Mouse (Mus musculus) MEL (cell line): ENCODE results near the gene Serinc5. TPM values are rescaled to one million over a fixed set of nuclear protein-coding genes. Genes with fewer than 3 reads are reported as not detected.

Source experiments
- DNase-seq: peaks from one replicate; pipeline ENCODE4 v3.0.0; 2011; ENCODE audit warnings: low read depth, low spot score
- H3K27ac ChIP-seq: 2 replicates; pipeline ENCODE4 v1.5.1; 2012; ENCODE audit warnings: low read depth, mild to moderate bottlenecking, control low read depth, low read length, moderate library complexity; ENCODE audit not compliant: control insufficient read depth
- H3K27me3 ChIP-seq, 2 experiments: fragments of 150-350 bp in 1 of 2; sonication (generic) in 1 of 2; 2 replicates each; pipeline ENCODE4 v1.6.1; 2012; ENCODE audit warnings: low read length in 2 of 2, mild to moderate bottlenecking in 2 of 2, improper control_type of control experiment in 1 of 2, moderate library complexity in 1 of 2; ENCODE audit not compliant: insufficient read depth in 2 of 2, control insufficient read depth in 1 of 2
- H3K36me3 ChIP-seq, 2 experiments: 2 replicates each; pipeline ENCODE4 v1.6.1; 2012 to 2014; ENCODE audit warnings: low read length in 2 of 2, improper control_type of control experiment in 1 of 2, inconsistent platforms in 1 of 2, mild to moderate bottlenecking in 1 of 2; ENCODE audit not compliant: insufficient read depth in 2 of 2, control insufficient read depth in 1 of 2
- H3K4me1 ChIP-seq, 2 experiments: fragments of 150-350 bp in 1 of 2; sonication (generic) in 1 of 2; 2 replicates each; pipeline ENCODE4 v1.6.1; 2012; ENCODE audit warnings: low read length in 2 of 2, improper control_type of control experiment in 1 of 2, mild to moderate bottlenecking in 1 of 2; ENCODE audit not compliant: insufficient read depth in 2 of 2, control insufficient read depth in 1 of 2
- H3K4me3 ChIP-seq, 2 experiments: fragments of 150-350 bp in 1 of 2; sonication (generic) in 1 of 2; 2 replicates each; pipeline ENCODE4 v1.5.1; 2012; ENCODE audit warnings: low read depth in 2 of 2, low read length in 2 of 2, mild to moderate bottlenecking in 2 of 2, moderate library complexity in 2 of 2, control low read depth in 1 of 2, improper control_type of control experiment in 1 of 2; ENCODE audit not compliant: control insufficient read depth in 1 of 2, insufficient read depth in 1 of 2
- H3K79me2 ChIP-seq: 2 replicates; pipeline ENCODE4 v1.6.1; 2012; ENCODE audit warnings: mild to moderate bottlenecking, low read length, moderate library complexity; ENCODE audit not compliant: control insufficient read depth, poor library complexity, insufficient read depth
- H3K9ac ChIP-seq: 2 replicates; pipeline ENCODE4 v1.6.1; 2012; ENCODE audit warnings: low read depth, mild to moderate bottlenecking, control low read depth, low read length, moderate library complexity; ENCODE audit not compliant: control insufficient read depth, poor library complexity, severe bottlenecking
- H3K9me3 ChIP-seq: fragments of 150-350 bp; sonication (generic); replicated peaks from 2 replicates; pipeline ENCODE4 v1.6.1; 2012; ENCODE audit warnings: mild to moderate bottlenecking, low read length, improper control_type of control experiment, moderate library complexity; ENCODE audit not compliant: insufficient read depth
- CHD1 ChIP-seq: IDR thresholded peaks from 2 replicates; pipeline ENCODE4 v1.6.1; 2012; ENCODE audit warnings: low read depth, mild to moderate bottlenecking, inconsistent platforms, low read length, improper control_type of control experiment
- CHD2 ChIP-seq: IDR thresholded peaks from 2 replicates; pipeline ENCODE4 v1.6.1; 2011; ENCODE audit warnings: low read length, improper control_type of control experiment
- ELF1 ChIP-seq: IDR thresholded peaks from 2 replicates; pipeline ENCODE4 v1.6.1; 2014; ENCODE audit warnings: low read depth, mild to moderate bottlenecking, inconsistent platforms, low read length, improper control_type of control experiment, moderate library complexity
- EP300 ChIP-seq, 2 experiments: IDR thresholded peaks; 2 replicates each; pipeline ENCODE4 v1.6.1; 2011; ENCODE audit warnings: improper control_type of control experiment in 2 of 2, low read length in 2 of 2, low read depth in 1 of 2, mild to moderate bottlenecking in 1 of 2
- GABPA ChIP-seq: IDR thresholded peaks from 2 replicates; pipeline ENCODE4 v1.6.1; 2012; ENCODE audit warnings: low read depth, mild to moderate bottlenecking, inconsistent platforms, low read length, improper control_type of control experiment, moderate library complexity
- JUND ChIP-seq: IDR thresholded peaks from 2 replicates; pipeline ENCODE4 v1.6.1; 2011; ENCODE audit warnings: low read depth, mild to moderate bottlenecking, improper control_type of control experiment, low read length
- MAFK ChIP-seq: IDR thresholded peaks from 2 replicates; pipeline ENCODE4 v1.6.1; 2011; ENCODE audit warnings: low read depth, mild to moderate bottlenecking, low read length, improper control_type of control experiment, borderline replicate concordance
- MEF2A ChIP-seq: IDR thresholded peaks from 2 replicates; pipeline ENCODE4 v1.6.1; 2014; ENCODE audit warnings: low read depth, mild to moderate bottlenecking, inconsistent platforms, low read length, improper control_type of control experiment; ENCODE audit not compliant: poor library complexity, insufficient replicate concordance, severe bottlenecking; ENCODE audit errors: extremely low read depth
- MYB ChIP-seq: IDR thresholded peaks from 2 replicates; pipeline ENCODE4 v1.6.1; 2011; ENCODE audit warnings: mild to moderate bottlenecking, low read depth, low read length, improper control_type of control experiment
- NRF1 ChIP-seq: IDR thresholded peaks from 2 replicates; pipeline ENCODE4 v1.6.1; 2014; ENCODE audit warnings: low read depth, mild to moderate bottlenecking, inconsistent platforms, low read length, improper control_type of control experiment, moderate library complexity; ENCODE audit not compliant: poor library complexity, insufficient read depth, severe bottlenecking
- POLR2A ChIP-seq, 2 experiments: IDR thresholded peaks; 2 replicates each; pipeline ENCODE4 v1.6.1; 2011 to 2012; ENCODE audit warnings: low read length in 2 of 2, mild to moderate bottlenecking in 2 of 2, control low read depth in 1 of 2, improper control_type of control experiment in 1 of 2, low read depth in 1 of 2, moderate library complexity in 1 of 2; ENCODE audit not compliant: control insufficient read depth in 1 of 2, insufficient read depth in 1 of 2, poor library complexity in 1 of 2
- POLR2AphosphoS2 ChIP-seq: IDR thresholded peaks from 2 replicates; pipeline ENCODE4 v1.6.1; 2011; ENCODE audit warnings: low read length, improper control_type of control experiment
- RAD21 ChIP-seq: IDR thresholded peaks from 2 replicates; pipeline ENCODE4 v1.6.1; 2011; ENCODE audit warnings: mild to moderate bottlenecking, low read depth, low read length, improper control_type of control experiment
- RCOR1 ChIP-seq: IDR thresholded peaks from 2 replicates; pipeline ENCODE4 v1.6.1; 2012; ENCODE audit warnings: low read depth, mild to moderate bottlenecking, inconsistent platforms, low read length, improper control_type of control experiment
- SMC3 ChIP-seq: IDR thresholded peaks from 2 replicates; pipeline ENCODE4 v1.6.1; 2011; ENCODE audit warnings: low read depth, low read length, improper control_type of control experiment
- TAL1 ChIP-seq: IDR thresholded peaks from 2 replicates; pipeline ENCODE4 v1.6.1; 2012; ENCODE audit warnings: mild to moderate bottlenecking, inconsistent platforms, low read length, moderate library complexity, mixed read lengths
- TBP ChIP-seq: IDR thresholded peaks from 2 replicates; pipeline ENCODE4 v1.8.0; 2011; ENCODE audit warnings: low read depth, low read length, improper control_type of control experiment
- TCF12 ChIP-seq: IDR thresholded peaks from 2 replicates; pipeline ENCODE4 v1.6.1; 2014; ENCODE audit warnings: low read depth, mild to moderate bottlenecking, inconsistent platforms, low read length, improper control_type of control experiment, moderate library complexity
- UBTF ChIP-seq: IDR thresholded peaks from 2 replicates; pipeline ENCODE4 v1.6.1; 2012; ENCODE audit warnings: low read depth, mild to moderate bottlenecking, inconsistent platforms, low read length, improper control_type of control experiment, moderate library complexity, borderline replicate concordance; ENCODE audit not compliant: insufficient read depth
- ZMIZ1 ChIP-seq: IDR thresholded peaks from 2 replicates; pipeline ENCODE4 v1.6.1; 2012; ENCODE audit warnings: low read depth, mild to moderate bottlenecking, inconsistent platforms, low read length, improper control_type of control experiment, moderate library complexity
- polyA plus RNA-seq, 2 experiments: library from polyadenylated mRNA; stranded (reverse) in 1 of 2; unstranded in 1 of 2; fragments of >175 nt in 1 of 2; fragments of >200 nt in 1 of 2; gene quantifications; 2 replicates each; pipeline versions ENCODE4 v1.2.1 to v1.2.4; 2012; ENCODE audit warnings: low replicate concordance in 2 of 2, low read depth in 1 of 2; ENCODE audit not compliant: insufficient read length in 2 of 2, insufficient read depth in 1 of 2, missing spikeins in 1 of 2
- total RNA-seq: library from RNA; depleted of rRNA; stranded (reverse); fragments of 300-350 nt; gene quantifications from 2 replicates; pipeline ENCODE4 v1.2.3, GENCODE M21; 2012

Serinc5 gene
- total and polyA plus RNA-seq, 3 experiments, result 4.0 to 8.8 TPM; not detected in 1

DNA sequence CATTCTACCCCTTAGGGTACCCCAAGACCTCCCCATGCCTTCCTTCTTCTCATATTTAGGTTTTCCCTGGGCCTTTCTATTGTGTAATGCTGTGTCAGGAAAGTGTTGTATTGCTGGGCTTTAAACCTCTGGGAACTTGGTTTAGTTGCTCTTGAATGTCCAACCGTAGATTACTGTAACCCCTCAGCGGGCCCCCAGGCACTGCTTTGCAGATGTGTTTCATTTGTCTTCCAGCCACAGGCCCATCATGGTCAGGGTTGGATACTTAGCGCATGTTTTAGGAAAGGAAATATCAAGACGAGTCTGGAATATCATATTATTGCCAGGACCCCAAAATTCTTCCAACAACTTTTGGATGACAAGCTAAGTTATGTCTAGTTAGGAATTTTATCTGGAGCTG lies 110.1 kb downstream of the Serinc5 start:
- Histone ChIP-seq H3K27ac (no peak overlapping the region), H3K36me3 (no peaks in the 10 kb centered on the region), H3K4me3 (no peak overlapping the region), H3K27me3 (peaks cover 0 to 1% of the 10 kb centered on the region in 2 experiments; a peak in 2 of 4 replicates), H3K9me3 (no peaks in the 10 kb centered on the region), H3K9ac (no peak overlapping the region), H3K4me1 (no peaks in the 10 kb centered on the region; a peak in 2 of 4 replicates), H3K79me2 (no peaks in the 10 kb centered on the region)
- no peak for TF ChIP-seq RAD21
- no peak for TF ChIP-seq TBP
- TF ChIP-seq MYB, result no peak
- no peak for TF ChIP-seq NRF1
- TF ChIP-seq CHD1, result no peak
- no peak for TF ChIP-seq POLR2A (IDR thresholded peaks at IDR 0.05; ENCODE audit: control insufficient read depth in 1 of 2, insufficient read depth in 1 of 2, low read depth in 1 of 2, low read length in 2 of 2, poor library complexity in 1 of 2)
- no peak for TF ChIP-seq SMC3
- TF ChIP-seq MEF2A, result no peak
- TF ChIP-seq JUND, result no peak
- no peak for TF ChIP-seq RCOR1
- no peak for DNase-seq

DNA sequence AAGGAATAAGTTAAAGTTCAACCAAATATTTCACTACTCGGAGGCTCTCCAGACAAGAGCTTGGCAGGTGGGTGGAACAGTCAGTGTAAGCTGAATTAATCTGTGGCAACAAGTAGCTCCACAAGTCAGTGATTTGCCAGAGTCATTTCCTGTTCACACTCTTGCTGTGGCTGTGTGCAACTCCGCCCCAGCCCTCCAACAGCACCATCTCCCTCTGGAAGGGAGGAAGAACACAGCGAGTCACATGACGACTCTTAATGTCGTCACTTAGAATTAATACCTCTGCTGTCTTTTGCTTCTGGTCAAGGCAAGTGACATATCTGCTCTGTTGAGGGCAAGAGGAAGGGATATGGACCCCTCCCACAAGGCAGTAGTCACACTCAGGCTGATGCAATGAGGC lies 111.5 kb downstream of the Serinc5 start:
- no peak overlapping the region for H3K9ac ChIP-seq
- no peak overlapping the region for H3K4me3 ChIP-seq
- H3K9me3 ChIP-seq, result no peaks in the 10 kb centered on the region
- TF ChIP-seq MEF2A (no peak), ELF1 (no peak), TCF12 (no peak), GABPA (no peak), UBTF (no peak), CHD1 (no peak), ZMIZ1 (no peak), POLR2AphosphoS2 (no peak), CHD2 (no peak), JUND (no peak), POLR2A (IDR thresholded peaks at IDR 0.05; ENCODE audit: control insufficient read depth in 1 of 2, insufficient read depth in 1 of 2, low read depth in 1 of 2, low read length in 2 of 2, poor library complexity in 1 of 2) (no peak), MYB (no peak), MAFK (no peak), TAL1 (no peak), EP300 (IDR thresholded peaks at IDR 0.05; ENCODE audit: low read depth in 1 of 2, low read length in 2 of 2) (no peak)
- TF ChIP-seq, all 39 proteins: peak for 0
- DNase-seq, result no peak
- Histone ChIP-seq H3K27ac (no peak overlapping the region), H3K27me3 (peaks cover 0 to 1% of the 10 kb centered on the region in 2 experiments; a peak in 2 of 4 replicates), H3K4me1 (no peaks in the 10 kb centered on the region; a peak in 2 of 4 replicates), H3K36me3 (no peaks in the 10 kb centered on the region), H3K79me2 (no peaks in the 10 kb centered on the region)
